Mouse (Mus musculus) kidney, postnatal 10 days (tissue): Measurements from ENCODE around the gene Gtf2h2.
"Not testable (repeated sequence)": the region's sequence is repeated elsewhere in the genome, so short reads cannot be mapped to it uniquely, and the experiment has no call there.

Experiments
- DNase-seq: peaks from one replicate; pipeline ENCODE4 v3.0.0; 2021; ENCODE audit warnings: mixed read lengths

Gene Gtf2h2

DNA sequence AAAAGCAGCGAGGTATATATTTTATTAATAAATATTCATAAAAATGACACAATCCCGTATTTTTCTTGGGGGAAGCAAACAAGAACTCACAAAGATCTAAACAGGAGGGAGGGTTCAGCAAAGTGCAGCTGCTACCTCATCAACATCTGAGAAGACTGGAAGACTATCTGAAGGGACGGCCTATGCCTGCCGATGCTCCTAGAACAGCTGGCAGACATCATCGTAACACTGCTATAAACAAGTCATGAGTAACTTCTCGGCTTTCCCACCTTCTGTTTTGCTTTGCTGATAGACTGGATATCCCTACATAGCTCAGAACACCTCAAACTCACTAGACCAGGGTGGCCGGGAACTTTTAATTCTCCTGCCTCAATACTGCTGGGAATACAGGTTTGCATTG, 8.8 kb downstream of the Gtf2h2 start:
- no peak for DNase-seq

DNA sequence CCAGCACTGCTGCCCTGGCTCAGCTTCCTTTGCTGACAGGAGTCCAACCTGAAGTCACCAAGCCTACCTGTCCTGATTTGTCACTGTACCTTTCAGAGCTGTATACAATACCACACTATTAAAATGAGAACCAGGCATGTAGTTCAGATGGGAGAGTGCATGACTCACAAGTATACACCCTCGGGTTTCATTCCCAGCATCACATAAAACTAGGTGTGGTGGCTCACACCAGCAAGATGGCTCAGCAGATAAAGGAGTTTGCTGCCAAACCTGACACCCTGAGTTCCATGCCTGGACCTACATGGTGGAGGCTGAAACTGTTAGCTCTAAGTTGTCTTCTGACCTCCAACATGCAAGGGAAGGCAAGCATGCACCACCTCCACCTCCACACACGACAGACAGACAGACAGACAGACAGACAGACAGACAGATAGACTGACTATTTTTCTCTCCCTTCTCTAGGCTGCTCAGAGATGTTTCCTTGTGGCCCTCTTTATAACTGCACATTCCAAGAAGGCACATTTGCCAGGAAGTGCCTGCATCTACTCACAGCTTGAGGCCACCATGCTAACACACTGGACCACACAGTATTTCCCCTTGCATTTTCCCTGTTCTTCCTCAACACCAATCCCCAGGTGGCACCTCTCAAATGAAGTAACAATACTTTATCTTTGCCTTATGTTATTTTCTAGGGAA, 28.7 kb downstream of the Gtf2h2 start:
- DNase-seq = no peak

DNA sequence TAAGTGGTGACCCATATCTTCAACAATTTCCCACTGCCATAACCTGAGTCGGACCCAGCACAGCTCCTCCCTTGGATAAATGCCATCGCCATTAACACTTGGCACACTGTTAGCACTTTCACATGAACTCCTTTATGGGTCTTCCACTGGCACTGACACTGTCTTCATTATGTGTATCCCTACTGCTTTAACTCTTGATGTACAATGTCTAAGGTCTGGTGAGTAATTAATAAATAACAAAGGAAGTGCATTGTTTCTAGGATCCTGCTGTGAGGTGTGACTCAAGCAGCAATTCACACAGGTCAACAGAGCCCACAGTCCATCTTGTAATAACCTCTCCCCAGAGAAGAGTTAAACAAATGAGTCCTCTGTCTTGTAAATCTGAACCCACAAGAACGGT, 31.0 kb downstream of the Gtf2h2 start:
- no peak for DNase-seq

DNA sequence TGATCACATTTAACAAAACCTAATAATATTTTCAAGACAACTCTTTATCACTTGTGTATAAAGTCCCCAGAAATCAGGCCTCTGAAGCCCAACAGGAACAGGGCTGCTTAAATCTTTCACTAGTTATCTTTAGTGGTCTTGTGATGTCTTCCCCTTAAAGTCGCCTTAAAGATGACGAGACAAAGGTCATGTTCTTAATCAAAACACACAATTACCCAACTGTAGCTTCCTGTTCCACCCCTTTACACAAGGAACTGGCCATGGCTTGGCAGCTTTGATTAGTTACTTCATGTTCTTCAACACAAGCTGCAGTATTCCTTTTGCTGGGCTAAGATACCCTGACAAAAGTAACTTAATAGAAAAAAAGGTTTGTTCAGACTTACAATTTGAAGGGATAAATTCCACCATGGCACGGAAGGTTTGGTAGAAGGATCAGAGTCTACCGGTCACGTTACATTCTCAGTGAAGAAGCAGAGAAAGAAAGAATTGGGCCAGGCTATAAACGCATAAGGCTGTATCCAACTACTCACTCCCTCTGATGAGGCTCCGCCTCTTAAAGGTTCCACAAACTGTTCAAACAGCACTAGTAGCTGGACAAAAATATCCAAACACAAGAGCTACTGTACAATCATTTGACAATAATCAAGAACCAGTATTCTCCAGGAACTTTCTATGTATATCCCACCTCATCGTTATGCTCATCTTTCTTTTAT, 39.8 kb downstream of the Gtf2h2 start, which contains the start of gene Naip1:
TSS of gene Naip1 (minus strand) at position 455 of the 713 bp plus-strand sequence.
- DNase-seq = not testable (repeated sequence)

- no peak for DNase-seq
Observed at GRCm38 (mm10) chr13:100449495-100449894, 42.9 kb downstream of the Gtf2h2 start.

DNA sequence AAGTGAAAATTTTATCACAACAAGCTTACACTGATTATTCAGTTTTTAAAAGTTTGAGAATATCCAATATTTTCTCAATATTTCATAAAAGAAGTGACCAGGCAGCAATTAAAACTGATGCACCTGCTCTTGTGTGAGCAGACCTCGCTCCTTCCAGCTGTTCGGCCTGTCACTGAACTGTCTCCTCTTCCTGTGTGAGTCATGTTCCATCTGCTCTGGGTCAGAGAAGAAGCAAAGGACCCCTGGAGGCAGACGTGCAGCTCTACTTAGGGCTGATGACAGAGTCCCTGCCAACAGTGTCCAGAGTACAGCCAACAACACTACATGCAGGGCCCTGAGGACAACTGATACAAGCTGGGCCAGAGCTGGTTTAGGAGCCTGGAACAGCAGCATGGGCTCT, 52.3 kb downstream of the Gtf2h2 start:
- no peak for DNase-seq

- no peak for DNase-seq
Observed at GRCm38 (mm10) chr13:100438701-100439100, 53.7 kb downstream of the Gtf2h2 start.

DNA sequence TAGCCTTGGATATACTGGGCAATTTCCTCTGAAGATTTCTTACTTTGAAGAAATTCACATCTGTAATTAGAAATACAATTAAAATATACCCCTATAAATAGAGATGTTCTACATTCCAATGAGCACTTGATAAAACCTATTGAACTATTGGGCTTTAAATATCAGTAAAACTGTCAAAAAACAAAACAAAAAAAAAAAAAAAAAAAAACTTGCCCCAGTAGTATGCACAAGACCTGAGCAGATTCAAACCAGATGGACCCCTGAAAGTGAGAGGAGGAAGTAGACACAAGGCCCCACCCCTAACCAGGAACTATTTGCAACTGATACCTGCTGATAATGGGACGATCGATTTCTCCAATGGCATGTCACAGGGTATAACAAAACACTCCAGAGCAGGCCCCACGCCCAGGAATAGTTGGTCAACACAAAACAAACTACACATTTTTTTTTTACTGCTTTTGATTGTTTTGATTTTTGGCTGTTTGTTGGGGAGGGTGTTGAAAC, 55.0 kb downstream of the Gtf2h2 start:
- no peak for DNase-seq

- not testable (repeated sequence) for DNase-seq
Observed at GRCm38 (mm10) chr13:100436556-100437163, 55.7 kb downstream of the Gtf2h2 start.

DNA sequence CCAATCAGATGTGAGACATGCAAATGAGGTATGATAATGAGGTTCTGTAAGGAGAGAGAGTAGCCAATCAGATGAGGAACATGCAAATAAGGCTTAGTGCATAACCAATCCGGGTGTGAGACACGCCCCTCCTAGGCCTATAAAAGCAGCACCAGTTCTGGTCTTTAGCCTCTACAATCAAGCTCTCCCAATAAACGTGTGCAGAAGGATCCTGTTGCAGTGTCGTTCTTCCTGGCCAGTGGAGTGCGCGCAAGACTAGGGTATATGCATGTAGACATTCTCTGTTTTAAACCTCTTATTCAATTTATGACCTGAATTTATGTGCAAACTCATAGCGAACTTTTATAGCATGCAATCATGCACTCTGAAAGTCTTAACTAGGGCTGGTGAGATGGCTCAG, 72.4 kb downstream of the Gtf2h2 start:
- DNase-seq = not testable (repeated sequence)

DNA sequence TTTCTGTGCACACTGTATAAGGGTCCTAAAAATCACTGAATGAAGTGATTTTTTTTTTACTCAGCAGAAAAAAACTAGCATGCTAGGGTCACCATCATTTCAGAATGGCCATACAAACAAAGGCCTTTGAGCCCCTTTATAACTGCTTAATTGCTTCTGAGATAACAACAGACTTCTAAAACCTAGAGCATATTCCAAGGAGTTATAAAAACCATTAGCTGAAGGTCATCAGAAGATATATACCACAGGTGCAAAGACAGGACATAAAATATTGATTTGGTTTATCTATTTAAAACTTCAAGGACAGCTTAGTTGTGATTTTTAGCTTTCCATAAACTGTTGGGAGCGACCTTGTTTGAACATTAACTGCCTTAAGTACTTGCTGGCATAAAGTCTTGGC, 78.0 kb downstream of the Gtf2h2 start:
- no peak for DNase-seq
